Mouse (Mus musculus): ENCODE data around the gene Prg2.

Prg2 gene

DNA sequence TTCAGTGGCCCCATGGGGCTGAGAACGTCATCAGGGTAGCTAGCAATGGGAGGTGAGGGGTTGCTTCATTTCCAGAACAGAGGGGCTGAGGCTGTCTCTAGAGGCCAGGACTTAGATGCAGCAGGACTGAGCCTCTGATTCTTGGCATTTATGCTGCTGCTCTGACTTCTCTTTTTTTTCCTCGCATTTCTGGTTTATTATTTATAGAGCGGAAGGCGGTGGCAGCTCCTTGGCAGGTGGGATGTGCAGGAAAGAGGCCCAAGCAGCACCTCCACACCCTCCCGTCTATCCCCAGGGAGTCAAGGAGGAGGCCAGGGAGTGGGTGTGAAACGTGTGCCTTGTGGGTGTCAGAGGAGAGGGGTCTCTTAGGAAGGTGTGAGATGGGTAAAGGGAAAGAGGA, 50.7 kb downstream of the Prg2 start:
- DNase-seq (ENCODE audit: low read depth), result no peak

DNA sequence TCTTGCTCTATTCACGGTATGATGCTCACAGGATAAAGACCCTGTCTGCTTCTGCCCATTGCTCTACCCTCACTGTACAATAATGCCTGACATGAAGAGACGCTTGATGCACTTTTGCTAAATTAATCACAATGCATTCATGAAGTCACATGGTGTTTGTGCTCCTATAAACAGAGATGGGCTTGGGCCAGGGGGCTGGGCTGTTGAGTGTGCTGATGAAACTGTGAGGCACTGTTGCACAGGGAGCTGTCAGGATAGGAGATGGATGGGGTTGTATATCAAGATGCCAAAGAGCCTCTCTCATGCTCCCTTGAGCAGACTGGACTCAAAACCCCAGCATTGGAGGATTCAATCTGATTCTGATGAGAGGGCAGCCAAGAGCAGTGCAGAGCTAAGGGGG, 52.9 kb downstream of the Prg2 start:
- DNase-seq (ENCODE audit: low read depth), result no peak
